Mouse (Mus musculus): ENCODE data around the gene Xpo5.

The Xpo5 gene

GRCm38 (mm10) chr17:46285407-46285806 is 82.8 kb downstream of the Xpo5 start:
- DNase-seq (ENCODE audit: low read depth, low spot score), result no peak

GRCm38 (mm10) chr17:46287678-46288095 is 85.1 kb downstream of the Xpo5 start:
- DNase-seq (ENCODE audit: low read depth, low spot score), result no peak
